Mouse (Mus musculus): ENCODE data around the gene Gm17545. TPM values are rescaled to one million over a fixed set of nuclear protein-coding genes. Genes with fewer than 3 reads are reported as not detected.
A peak's percentile ranks its signal among the peaks of the same experiment; 100 is the strongest.

The Gm17545 gene
- polyA plus RNA-seq, 1 experiment from 2014 or later = not detected

- peak overlapping the region; percentile 81 for H3K4me2 ChIP-seq
- 5% methylated on average over 10 of the region's 10 CpGs for WGBS
- no peaks in the 10 kb centered on the region for H3K36me3 ChIP-seq (replicated peaks)
- peak overlapping the region; percentile 63 for H3K4me3 ChIP-seq (replicated peaks)
- H3K9me3 ChIP-seq = no peaks in the 10 kb centered on the region
- 0 out of 2 replicates have a peak, but pooled peaks cover 4% of the 10 kb centered on the region for H3K4me1 ChIP-seq
- peak overlapping the region; percentile 66 for H3K9ac ChIP-seq
- no peak overlapping the region for H3K27ac ChIP-seq
- ATAC-seq (ENCODE audit: low FRiP score) = 0 out of 2 replicates have a peak, but pooled peaks have one; percentile 2
- H3K27me3 ChIP-seq = no peaks in the 10 kb centered on the region
Measured at GRCm38 (mm10) chr9:22476265-22476664, 22.2 kb downstream of the Gm17545 start.

GRCm38 (mm10) chr9:22478946-22479345 lies 24.9 kb downstream of the Gm17545 start:
- H3K36me3 ChIP-seq (replicated peaks) = no peaks in the 10 kb centered on the region
- H3K27me3 ChIP-seq = no peaks in the 10 kb centered on the region
- H3K4me2 ChIP-seq = no peak overlapping the region
- no peak overlapping the region for H3K4me3 ChIP-seq (replicated peaks)
- no peak overlapping the region for H3K9ac ChIP-seq
- no peak for ATAC-seq (ENCODE audit: low FRiP score)
- no peak overlapping the region for H3K27ac ChIP-seq
- H3K9me3 ChIP-seq = no peaks in the 10 kb centered on the region
- 95% methylated on average over 8 of the region's 8 CpGs for WGBS
- 0 out of 2 replicates have a peak, but pooled peaks cover 4% of the 10 kb centered on the region for H3K4me1 ChIP-seq

GRCm38 (mm10) chr9:22483866-22484561 lies 29.9 kb downstream of the Gm17545 start:
- H3K9me3 ChIP-seq = no peaks in the 10 kb centered on the region
- H3K4me2 ChIP-seq = no peak overlapping the region
- H3K36me3 ChIP-seq (replicated peaks) = no peaks in the 10 kb centered on the region
- WGBS = 94% methylated on average over 8 of the region's 8 CpGs
- H3K9ac ChIP-seq = no peak overlapping the region
- no peaks in the 10 kb centered on the region for H3K4me1 ChIP-seq
- no peak overlapping the region for H3K27ac ChIP-seq
- no peak overlapping the region for H3K4me3 ChIP-seq (replicated peaks)
- no peaks in the 10 kb centered on the region for H3K27me3 ChIP-seq
- ATAC-seq (ENCODE audit: low FRiP score) = no peak

- no peaks in the 10 kb centered on the region for H3K4me1 ChIP-seq
- no peaks in the 10 kb centered on the region for H3K9me3 ChIP-seq
- no peak overlapping the region for H3K27ac ChIP-seq
- H3K27me3 ChIP-seq = no peaks in the 10 kb centered on the region
- no peak overlapping the region for H3K9ac ChIP-seq
- no peak overlapping the region for H3K4me2 ChIP-seq
- no peaks in the 10 kb centered on the region for H3K36me3 ChIP-seq (replicated peaks)
- WGBS = 95% methylated on average over 12 of the region's 12 CpGs
- no peak overlapping the region for H3K4me3 ChIP-seq (replicated peaks)
- ATAC-seq (ENCODE audit: low FRiP score) = no peak
Measured at GRCm38 (mm10) chr9:22484562-22485308, 30.6 kb downstream of the Gm17545 start.

DNA sequence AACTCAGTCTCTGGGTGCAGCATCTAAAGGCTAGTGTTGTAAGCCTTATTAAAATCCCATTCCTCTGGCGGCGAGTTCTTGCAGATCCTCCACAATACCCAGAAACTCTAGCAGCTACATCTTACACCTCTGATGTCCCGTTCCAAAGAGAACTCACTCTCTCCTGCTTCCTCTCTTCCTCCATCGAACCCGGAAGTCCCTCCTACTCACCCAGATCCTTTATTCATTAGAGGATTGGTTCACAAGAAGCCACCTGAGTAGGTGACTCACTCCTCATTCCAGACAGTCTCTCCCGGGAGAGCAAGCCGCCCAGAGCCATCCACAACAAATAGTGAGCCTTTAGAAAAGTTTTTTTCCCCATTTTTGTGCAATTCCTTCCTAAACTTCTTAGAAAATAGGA lies 32.1 kb downstream of the Gm17545 start:
- ATAC-seq (ENCODE audit: low FRiP score) = no peak
- no peak overlapping the region for H3K4me3 ChIP-seq (replicated peaks)
- H3K9me3 ChIP-seq = no peaks in the 10 kb centered on the region
- H3K9ac ChIP-seq = no peak overlapping the region
- H3K27ac ChIP-seq = no peak overlapping the region
- H3K27me3 ChIP-seq = no peaks in the 10 kb centered on the region
- 90% methylated on average over 7 of the region's 7 CpGs for WGBS
- no peaks in the 10 kb centered on the region for H3K36me3 ChIP-seq (replicated peaks)
- H3K4me1 ChIP-seq = no peaks in the 10 kb centered on the region
- H3K4me2 ChIP-seq = no peak overlapping the region

DNA sequence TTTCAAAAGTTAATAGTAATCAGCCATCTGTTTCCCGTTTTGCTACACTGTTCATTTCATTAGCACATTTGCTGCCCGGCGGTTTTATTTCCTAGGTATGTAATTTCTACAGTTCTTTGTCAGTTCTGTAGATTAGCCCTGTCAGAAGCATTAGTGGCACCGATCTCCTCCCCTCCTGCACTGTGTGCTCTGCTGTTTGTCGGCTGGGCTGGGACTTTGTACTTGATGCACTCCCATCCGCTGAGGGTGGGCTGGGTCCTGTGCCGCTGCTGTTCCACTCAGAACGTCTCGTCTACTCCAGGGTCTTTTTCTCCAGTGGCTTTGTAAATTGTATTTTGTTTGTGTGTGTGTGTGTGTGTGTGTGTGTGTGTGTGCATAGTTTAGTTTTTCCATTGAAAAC lies 34.9 kb downstream of the Gm17545 start:
- no peak overlapping the region for H3K27ac ChIP-seq
- H3K9me3 ChIP-seq = no peaks in the 10 kb centered on the region
- H3K9ac ChIP-seq = no peak overlapping the region
- no peaks in the 10 kb centered on the region for H3K27me3 ChIP-seq
- no peaks in the 10 kb centered on the region for H3K36me3 ChIP-seq (replicated peaks)
- no peaks in the 10 kb centered on the region for H3K4me1 ChIP-seq
- no peak for ATAC-seq (ENCODE audit: low FRiP score)
- no peak overlapping the region for H3K4me3 ChIP-seq (replicated peaks)
- no peak overlapping the region for H3K4me2 ChIP-seq
- WGBS = 54% methylated on average over 9 of the region's 9 CpGs

GRCm38 (mm10) chr9:22494203-22494807 lies 40.2 kb downstream of the Gm17545 start:
- no peak overlapping the region for H3K27ac ChIP-seq
- H3K9me3 ChIP-seq = no peaks in the 10 kb centered on the region
- H3K4me2 ChIP-seq = no peak overlapping the region
- WGBS = 81% methylated on average over 9 of the region's 9 CpGs
- no peaks in the 10 kb centered on the region for H3K27me3 ChIP-seq
- H3K9ac ChIP-seq = no peak overlapping the region
- H3K36me3 ChIP-seq (replicated peaks) = no peaks in the 10 kb centered on the region
- H3K4me1 ChIP-seq = no peaks in the 10 kb centered on the region
- ATAC-seq (ENCODE audit: low FRiP score) = no peak
- H3K4me3 ChIP-seq (replicated peaks) = no peak overlapping the region

DNA sequence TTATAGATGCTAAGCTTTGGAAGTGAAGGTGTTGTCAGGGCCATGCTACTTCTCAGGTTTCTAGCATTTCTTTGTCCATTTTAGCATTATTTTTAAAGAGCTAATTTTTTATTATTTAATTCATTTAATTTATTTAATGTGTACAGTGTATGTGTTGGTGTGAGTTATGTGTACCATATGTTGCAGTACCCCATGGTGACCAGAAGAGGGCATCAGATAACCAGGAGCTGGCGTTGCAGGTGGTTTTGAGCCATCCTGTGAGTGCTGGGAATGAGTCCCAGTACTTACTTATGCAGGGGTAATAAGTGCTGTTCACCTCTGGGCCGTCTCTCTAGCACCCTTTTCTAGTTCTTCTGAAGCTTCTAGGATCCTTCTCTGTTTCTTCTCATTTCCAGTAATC lies 41.0 kb downstream of the Gm17545 start:
- Histone ChIP-seq H3K9me3 (no peaks in the 10 kb centered on the region), H3K4me2 (no peak overlapping the region), H3K27ac (no peak overlapping the region), H3K4me3 (replicated peaks) (no peak overlapping the region), H3K9ac (no peak overlapping the region), H3K4me1 (no peaks in the 10 kb centered on the region), H3K36me3 (replicated peaks) (no peaks in the 10 kb centered on the region), H3K27me3 (no peaks in the 10 kb centered on the region)
- ATAC-seq (ENCODE audit: low FRiP score) = no peak
- 85% methylated on average over 2 of the region's 2 CpGs for WGBS

DNA sequence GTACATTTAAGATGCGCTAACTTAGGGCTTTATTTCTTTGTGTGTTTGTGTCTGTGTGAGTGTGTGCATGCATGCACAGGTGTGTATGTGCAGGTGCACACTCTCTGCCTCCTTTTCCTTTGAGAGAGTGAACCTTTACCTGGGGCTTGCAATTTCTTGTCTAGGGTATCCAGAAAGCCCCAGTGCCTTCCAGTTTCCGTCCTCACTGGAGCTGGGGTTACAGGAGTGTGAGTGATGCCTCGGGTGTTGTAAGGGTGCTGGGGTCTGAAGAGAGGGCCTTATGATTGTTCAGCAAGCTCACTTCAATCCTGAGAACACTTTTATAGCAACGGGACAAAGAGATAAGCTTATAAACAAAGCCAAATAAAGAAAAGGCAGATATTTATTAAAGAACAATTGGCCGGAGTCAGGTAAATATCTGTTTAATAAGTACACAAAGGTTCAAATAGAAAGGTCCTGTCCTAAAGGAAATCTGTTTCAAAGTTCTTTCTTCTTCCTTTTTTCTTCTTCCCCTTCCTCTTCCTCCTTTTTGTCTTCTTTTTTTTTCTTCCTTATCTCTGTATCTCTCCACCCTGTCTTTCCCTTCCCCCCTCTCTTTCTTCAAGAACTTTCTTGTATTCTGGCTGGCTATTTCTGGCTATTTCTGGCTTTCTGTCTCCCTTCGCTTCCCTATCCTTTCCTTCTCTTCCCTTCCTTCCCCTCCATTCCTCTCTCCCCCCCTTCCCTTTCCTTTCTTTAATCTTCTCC lies 43.1 kb downstream of the Gm17545 start:
- WGBS = 88% methylated on average over 6 of the region's 6 CpGs
- no peak overlapping the region for H3K4me3 ChIP-seq (replicated peaks)
- no peaks in the 10 kb centered on the region for H3K27me3 ChIP-seq
- H3K9ac ChIP-seq = no peak overlapping the region
- no peaks in the 10 kb centered on the region for H3K9me3 ChIP-seq
- H3K27ac ChIP-seq = no peak overlapping the region
- H3K36me3 ChIP-seq (replicated peaks) = no peaks in the 10 kb centered on the region
- no peak overlapping the region for H3K4me2 ChIP-seq
- no peaks in the 10 kb centered on the region for H3K4me1 ChIP-seq
- no peak for ATAC-seq (ENCODE audit: low FRiP score)

DNA sequence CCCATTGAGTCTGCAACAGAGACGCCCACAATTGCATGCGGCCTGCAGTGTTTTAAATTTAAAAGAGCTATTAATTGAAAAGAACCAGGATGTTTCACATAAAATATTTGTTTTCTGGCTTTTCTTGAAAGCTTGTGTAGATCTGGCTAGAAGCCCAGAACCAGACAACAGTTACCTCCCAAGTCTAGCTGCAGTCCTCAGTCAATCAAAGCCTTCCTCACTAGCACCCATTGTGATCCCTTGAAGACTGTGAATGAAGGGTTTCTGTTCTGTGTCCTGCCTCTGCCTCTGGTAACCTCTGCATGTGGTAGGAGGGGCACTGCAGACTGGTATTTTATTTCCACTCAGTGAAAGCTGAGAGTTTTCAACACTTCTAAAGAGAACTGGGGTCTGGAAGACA lies 48.9 kb downstream of the Gm17545 start:
- no peaks in the 10 kb centered on the region for H3K9me3 ChIP-seq
- no peak overlapping the region for H3K9ac ChIP-seq
- H3K4me3 ChIP-seq (replicated peaks) = no peak overlapping the region
- H3K4me1 ChIP-seq = peaks cover 12% of the 10 kb centered on the region; the same call in 1 of the 2 replicates
- no peak for ATAC-seq (ENCODE audit: low FRiP score)
- 65% methylated on average over 2 of the region's 2 CpGs for WGBS
- H3K36me3 ChIP-seq (replicated peaks) = no peaks in the 10 kb centered on the region
- H3K27ac ChIP-seq = no peak overlapping the region
- H3K27me3 ChIP-seq = no peaks in the 10 kb centered on the region
- H3K4me2 ChIP-seq = no peak overlapping the region

GRCm38 (mm10) chr9:22503581-22503980 lies 49.5 kb downstream of the Gm17545 start:
- 67% methylated on average over 5 of the region's 5 CpGs for WGBS
- H3K4me3 ChIP-seq (replicated peaks) = no peak overlapping the region
- H3K27me3 ChIP-seq = no peaks in the 10 kb centered on the region
- H3K36me3 ChIP-seq (replicated peaks) = no peaks in the 10 kb centered on the region
- ATAC-seq (ENCODE audit: low FRiP score) = no peak
- peaks cover 12% of the 10 kb centered on the region; the same call in 1 of the 2 replicates for H3K4me1 ChIP-seq
- no peak overlapping the region for H3K27ac ChIP-seq
- H3K9me3 ChIP-seq = no peaks in the 10 kb centered on the region
- H3K9ac ChIP-seq = no peak overlapping the region
- H3K4me2 ChIP-seq = no peak overlapping the region

DNA sequence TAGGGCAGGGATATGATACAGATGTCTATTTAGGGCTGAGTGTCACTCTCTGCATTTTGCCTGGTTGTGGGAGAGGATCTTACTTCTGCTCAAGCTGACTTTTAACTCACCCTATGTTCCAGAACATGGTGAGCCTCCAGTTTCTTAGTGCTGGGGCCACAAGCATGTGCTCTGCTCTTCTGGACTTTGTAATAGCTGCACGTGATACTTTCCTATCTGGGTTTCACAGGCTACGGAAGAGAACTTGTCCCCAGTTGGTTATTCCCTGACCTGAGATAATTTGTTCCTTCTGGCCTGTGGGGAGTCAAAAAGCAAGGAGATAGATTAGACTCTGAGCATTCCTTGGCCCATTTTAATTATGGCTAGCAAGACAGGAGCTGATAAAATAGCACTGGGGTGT lies 51.5 kb downstream of the Gm17545 start:
- Histone ChIP-seq H3K9me3 (no peaks in the 10 kb centered on the region), H3K27ac (no peak overlapping the region), H3K9ac (no peak overlapping the region), H3K27me3 (no peaks in the 10 kb centered on the region), H3K4me1 (peaks cover 12% of the 10 kb centered on the region; the same call in 1 of the 2 replicates), H3K4me2 (no peak overlapping the region), H3K36me3 (replicated peaks) (no peaks in the 10 kb centered on the region), H3K4me3 (replicated peaks) (no peak overlapping the region)
- 77% methylated on average over 2 of the region's 2 CpGs for WGBS
- no peak for ATAC-seq (ENCODE audit: low FRiP score)

Measured in forebrain, embryonic 12.5 days (tissue).